Mouse (Mus musculus) megakaryocyte, embryonic 14.5 days (primary cell): ENCODE data around the gene Kcnt1.

Experiments used
- FLI1 ChIP-seq: IDR thresholded peaks from 2 replicates; pipeline ENCODE4 v1.6.1; 2012; ENCODE audit warnings: low read length, inconsistent platforms, mixed read lengths
- GATA1 ChIP-seq: IDR thresholded peaks from 3 replicates; pipeline ENCODE4 v1.6.1; 2012; ENCODE audit warnings: mixed read lengths, low read length, inconsistent platforms, borderline replicate concordance

DNA sequence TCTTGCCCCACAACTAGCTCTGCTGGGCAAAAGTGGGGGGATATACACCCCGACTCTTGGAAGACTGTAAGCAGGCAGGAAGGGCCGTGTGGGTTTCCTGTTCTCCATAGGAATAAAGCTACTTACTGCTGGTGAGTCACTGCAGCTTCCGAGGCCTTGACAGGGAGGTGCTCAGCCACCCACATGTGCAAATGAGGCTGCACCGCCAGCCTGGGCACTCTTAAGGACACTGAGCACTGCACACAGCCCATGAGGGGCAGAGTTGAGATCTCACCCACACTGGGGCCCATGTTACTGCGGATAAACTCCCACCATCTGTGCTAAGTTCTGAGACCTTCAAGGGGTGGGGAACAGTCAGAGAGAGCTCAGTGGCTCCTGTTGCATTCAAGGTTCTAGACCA is 3.1 kb downstream of the Kcnt1 start:
- TF ChIP-seq GATA1: no peak
- no peak for TF ChIP-seq FLI1
